Mouse (Mus musculus): ENCODE results near the gene Sik3.

Sik3 gene

DNA sequence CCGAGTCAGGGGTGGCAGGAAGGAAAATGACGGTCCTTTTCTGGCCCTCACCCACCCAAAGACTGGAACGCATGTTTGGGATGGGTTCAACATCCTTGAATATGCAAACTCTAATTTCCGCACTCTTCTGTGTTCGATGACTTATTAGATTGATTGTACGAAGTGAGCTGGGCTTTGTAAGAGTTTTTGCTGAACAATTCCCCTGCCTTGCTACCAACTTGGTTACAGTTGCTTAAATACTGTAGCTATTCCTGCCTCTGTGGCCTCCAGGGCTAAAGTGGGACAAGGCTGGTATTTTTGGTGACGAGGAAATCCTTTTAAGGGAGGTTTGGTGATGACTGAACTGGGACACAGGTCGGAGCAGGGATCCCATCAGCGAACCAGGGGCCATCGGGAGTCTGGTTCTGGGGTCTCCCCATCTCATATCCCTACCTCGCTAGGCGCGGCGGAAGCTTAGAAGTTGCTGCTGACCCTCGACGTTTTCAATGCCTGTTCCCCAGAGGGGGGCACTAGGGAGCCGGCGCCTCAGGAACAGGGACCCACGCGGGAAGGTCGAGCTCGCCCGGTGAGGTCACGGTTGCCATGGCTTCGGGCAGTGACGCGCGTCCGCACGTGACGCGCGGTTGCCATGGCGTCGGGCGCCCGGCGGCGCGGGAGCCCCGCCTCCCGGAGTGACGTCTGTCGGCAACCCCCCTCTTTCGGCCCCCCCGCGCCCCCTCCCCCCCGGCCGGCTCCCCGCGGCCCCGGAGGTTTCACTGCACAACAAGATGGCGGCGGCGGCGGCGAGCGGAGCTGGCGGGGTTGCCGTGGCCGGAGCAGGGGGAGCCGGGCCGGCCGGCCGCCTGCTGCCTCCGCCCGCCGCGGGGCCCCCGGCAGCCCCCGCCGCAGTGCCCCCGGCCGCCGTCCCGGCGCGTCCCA lies at the start of gene Sik3, which contains the start of gene Pafah1b2:
Gene Sik3 (plus strand): TSS at position 730 of the 918 bp plus-strand sequence.
Gene Pafah1b2 (minus strand): TSS at position 600 of the 918 bp plus-strand sequence.
- DNase-seq: peak; percentile 95 to 98

DNA sequence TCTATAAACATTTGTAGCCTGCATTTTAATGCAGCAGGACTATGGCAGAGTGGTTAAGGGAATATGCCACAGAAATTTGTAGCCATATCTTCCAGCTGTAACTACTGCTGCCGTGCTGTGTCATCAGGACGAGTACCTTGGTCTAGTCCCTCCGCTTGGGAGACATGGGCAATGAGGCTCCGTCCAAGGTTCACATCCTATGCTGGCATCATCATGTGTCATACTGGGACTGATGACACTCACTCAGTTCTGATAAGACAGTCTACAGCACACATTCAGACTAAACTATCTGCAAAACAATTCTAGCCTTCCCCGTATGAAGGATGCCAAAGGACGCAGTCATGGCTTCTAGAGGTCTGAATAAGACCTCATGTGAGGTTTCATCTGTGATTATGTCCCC lies 49.0 kb upstream of the Sik3 start:
- DNase-seq: no peak

DNA sequence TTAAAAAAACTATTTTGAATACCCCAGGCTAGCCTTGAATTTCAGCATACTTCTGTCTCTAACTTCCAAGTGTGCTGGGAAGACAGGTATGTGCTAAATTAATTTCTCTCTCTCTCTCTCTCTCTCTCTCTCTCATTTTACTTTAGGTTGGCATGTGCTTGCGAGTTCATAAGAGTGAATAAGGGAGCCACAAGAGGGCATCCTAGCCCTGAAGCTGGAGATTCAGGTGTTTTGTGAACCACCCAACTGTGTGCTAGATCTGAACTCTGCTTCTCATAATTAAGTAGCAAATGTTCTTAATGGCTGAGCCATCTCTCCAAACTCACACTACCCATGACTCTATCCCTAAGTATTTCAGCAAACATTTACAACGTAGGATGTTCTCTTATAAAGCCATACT lies 35.7 kb upstream of the Sik3 start:
- DNase-seq: no peak

DNA sequence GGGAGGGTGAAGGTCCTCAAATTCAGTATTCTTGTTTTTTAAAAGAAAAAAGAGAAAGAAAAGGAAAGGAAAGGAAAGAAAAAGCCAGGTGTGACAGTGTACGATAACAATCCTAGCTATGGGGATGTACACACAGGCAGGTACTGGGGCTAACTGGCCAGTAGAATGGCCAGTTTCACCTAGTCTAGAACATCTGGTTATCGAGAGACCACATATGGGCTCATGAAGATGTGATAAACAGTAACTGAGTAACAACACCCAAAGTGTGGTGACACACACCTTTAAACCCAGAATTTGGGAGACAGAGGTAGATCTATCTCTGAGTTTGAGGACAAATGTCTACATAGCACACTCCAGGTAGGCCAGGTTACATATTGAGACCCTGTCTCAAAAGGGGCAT lies 32.8 kb upstream of the Sik3 start:
- DNase-seq: no peak

DNA sequence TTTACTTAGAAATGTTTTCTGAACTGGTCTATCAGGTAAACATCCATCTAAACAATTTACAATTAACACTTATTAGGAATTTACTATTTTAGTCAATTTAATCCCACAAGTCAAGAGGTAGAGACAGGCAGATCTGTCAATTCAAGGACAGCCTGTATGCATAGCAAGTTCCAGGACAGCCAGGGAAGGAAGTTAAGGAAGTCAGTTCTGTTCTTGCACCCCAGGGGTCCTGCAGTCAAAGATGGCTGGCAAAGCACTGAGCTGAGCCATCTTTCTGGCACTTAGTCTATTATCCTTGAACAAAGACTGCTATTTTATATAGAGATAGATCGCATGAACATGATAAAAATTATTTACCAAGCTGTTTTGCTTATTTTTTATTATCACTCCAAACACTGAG lies 32.0 kb upstream of the Sik3 start:
- no peak for DNase-seq

DNA sequence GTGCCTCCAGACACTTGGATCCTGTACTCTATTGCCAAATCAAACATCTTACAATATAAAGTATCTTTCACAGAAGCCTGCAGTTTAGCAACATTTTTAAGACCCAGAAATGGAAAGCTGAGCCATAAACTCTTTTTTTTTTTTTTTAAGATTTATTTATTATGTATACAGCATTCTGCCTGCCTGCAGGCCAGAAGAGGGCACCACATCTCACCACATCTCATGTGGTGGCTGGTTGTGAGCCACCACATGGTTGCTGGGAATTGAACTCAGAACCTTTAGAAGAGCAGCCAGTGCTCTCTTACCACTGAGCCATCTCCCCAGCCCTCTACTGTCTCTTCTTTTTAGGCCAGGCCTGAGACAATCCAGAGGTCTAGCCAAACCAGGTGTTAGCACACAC lies 31.3 kb upstream of the Sik3 start:
- no peak for DNase-seq

DNA sequence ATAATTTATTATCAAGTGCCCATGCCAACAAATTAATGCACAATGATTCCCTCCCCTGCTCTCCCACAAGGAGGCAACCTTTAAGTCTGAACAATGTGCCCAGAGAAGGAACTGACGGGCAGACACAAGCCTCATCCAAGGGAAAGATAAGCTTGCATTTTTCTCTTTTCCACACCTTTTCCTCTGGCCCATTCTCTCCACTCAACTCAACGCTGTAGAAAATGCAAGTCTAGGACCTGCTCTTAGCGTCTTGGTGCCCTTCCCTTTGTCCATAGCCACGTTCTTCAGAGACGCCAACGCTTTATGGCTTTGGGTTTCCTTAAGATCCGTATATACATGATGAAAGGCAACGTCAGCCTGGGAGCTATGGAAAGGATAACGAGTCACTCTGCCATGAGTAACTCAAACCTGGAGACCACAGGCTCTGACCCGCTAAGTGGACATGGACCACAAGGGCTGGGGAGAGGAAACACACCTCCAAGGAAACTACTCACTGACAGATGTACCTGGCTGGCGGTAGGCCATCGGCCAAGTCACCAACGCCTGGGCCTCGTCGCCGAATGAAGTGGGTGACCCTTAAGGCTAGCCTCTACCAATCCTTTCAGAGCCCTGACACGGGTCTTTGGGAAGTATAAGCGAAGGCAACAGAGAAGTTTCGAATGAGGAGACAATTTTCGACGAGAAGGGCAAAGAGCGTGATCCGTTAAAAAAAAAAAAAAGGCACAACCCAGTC lies 28.8 kb upstream of the Sik3 start:
- peak; percentile 54 to 66 for DNase-seq

DNA sequence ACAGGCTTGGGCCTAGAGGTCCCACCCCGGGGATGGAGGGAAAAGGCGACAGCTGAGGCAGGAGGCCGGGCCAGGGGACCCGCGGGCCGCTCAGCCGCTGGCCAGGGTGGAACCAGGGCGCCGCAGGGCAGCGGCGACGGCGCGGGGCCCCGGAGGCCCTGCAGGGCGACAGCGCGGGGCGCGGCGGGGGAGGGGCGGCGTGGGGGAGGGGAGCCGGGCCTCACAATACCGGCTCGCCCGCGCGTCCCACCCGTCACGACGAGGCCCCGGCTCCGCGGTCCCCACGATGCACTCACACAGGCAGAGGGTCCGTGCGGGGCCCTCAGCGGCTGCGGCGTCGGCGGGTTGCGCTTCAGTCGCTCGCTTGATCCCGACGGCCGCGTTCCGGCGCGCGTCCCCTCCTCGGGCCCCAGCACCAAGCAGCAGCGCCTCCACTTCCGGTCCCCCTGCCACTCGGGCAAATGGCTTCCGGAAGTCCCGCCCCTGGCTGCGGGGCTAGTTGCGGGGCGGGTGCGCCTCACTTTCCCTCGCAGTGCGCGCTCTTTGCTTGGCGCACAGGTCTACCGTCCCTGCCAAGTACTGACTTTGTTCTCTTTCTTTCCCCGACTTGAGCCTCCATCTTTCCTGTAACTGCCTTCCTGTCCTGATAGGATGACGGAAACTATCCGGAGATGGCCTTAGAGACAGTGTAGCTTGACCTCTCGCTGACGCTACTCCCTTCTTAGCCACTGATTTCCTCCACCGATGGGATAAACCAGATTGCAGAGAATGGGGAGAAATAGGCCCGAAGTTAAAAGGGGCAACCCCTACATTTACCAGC lies 28.0 kb upstream of the Sik3 start:
- peak; percentile 95 to 97 for DNase-seq

DNA sequence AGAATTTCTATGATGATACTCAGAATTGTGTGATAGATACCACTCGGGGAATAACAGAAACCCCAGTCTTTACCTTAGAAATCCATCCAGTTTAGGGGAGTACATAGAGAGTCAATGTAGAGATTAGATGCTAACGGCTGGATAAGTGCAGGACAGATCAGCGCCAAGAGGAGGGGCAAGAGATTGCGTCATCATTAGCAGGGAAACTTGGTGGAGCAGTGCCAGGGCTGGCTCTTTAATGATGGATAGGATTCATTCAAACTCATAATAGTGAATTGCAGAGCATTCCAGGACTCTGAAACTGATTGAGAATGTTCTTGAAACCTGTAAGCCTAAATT lies 27.4 kb upstream of the Sik3 start:
- peak; percentile 61 to 81 for DNase-seq

DNA sequence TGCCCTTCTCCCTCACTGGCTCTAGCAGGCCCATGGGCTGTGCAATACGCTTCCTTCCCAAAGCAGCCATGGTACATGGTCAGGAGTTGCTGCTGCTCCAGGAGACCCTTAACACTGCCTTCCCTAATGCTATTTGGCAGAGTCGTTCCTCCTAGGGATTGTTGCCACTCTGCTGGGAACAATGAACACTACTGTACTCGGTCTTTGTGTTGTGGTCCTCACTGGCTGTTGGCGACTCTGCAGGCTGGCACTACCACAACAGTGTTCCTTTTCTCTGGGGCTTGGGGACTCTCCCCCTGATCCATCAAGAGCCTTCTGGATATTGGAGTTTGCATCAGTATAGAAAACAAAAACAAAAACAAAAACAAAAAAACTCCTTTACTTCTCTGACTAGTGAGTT lies 13.6 kb upstream of the Sik3 start:
- no peak for DNase-seq

DNA sequence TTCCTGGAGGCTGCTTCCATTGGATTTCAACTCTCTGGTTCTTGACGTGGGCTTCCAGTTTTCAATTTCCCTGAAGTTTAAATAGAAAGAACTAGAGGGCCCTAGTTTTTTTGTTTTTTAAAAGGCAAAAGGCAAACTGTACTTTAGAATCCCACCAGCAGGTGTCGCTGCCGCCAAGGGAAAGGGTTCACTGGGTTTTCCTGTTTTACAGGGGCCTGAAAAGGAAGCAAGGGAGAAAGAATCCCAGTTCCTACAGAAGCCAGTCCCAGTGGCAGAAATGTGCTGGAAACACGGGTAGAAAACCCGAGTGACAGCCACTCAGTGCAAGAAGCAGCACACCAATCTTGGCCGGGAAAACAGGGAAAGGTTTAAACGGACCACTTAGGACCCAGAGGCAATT lies 8.9 kb upstream of the Sik3 start:
- DNase-seq: peak; percentile 89 to 91

DNA sequence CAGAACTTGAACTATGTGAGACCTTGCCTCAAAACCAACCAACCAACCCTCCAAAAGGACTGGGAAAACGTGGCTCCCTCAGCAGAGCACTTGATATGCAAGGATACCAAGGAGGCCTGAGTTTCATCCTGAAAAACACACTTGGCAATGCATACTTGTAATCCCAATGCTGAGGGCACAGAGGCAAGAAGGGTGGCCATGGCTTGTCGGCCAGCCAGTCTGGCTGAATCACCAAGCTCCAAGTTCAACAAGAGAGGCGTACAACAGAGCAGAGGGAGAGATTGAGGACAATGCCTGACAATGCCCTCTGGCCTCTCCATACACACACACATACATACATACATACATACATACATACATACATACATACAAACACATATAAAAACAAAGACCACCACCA lies 8.1 kb upstream of the Sik3 start:
- no peak for DNase-seq

DNA sequence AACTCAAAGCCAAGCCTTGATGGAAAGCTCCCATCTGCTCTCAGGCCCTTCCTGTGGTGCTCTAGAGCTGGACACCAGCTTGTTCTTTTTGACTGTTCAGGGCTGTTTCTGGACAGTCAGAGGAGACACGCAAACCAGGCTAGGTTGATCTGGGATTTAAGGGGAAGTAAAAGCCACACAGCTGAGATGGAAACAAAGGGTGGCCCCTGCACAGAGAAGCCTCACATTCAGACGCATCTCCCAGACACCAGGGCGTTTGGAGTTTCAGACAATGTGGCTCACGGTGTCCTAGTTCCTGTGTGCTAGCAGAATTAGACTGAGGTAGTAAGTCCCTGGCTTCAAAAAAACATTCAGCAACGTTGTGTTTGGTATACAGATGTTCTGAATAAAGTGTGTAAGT lies 6.4 kb upstream of the Sik3 start:
- no peak for DNase-seq

DNA sequence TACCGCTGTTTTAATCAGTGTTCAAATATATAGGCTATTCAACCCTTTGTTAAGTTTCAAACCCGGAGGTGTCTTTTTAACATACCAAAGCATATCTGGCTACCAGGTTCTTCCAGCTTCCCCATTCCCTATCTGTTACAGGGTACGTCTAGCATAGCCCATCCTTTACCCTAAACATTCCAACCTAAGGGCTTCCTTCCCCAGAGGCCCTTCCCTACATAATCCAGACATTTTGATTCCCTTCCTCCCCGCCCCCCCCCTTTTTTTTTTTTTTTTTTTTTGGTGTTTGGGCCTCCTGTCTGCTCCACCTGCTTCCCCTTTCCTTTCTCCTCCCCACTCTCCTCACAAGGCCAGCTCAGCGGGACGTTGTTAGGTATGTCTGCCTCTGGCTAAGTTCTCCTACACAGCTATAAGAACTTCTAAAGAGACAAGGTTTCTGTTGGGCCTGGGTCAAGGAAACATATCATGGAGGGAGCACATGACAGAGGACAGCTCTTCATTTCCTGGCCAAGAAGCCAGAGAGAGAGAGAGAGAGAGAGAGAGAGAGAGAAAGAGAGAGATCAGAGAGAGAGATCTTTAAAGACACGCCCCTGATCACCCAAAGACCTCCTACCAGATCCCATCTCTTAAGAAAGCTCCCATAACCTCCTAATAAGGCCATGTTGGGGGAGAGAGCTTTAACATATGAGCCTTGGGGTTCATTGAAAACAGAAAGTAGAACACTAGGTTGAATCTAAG lies 3.5 kb upstream of the Sik3 start:
- DNase-seq: no peak

DNA sequence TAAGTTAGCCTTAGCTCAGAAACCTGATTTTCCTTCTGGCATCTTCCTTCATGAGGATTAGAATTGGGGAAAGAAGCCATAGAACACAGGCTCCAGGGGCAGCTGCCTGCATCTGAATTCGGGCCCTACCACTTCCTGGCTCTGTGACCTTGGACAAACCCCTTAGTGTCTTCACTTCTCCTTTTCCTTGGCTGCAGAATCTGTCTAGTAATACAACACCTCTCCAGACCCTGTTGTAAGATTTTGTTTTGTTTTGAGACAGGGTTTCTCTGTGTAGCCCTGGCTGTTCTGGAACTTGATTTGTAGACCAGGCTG lies 3.0 kb upstream of the Sik3 start:
- no peak for DNase-seq

DNA sequence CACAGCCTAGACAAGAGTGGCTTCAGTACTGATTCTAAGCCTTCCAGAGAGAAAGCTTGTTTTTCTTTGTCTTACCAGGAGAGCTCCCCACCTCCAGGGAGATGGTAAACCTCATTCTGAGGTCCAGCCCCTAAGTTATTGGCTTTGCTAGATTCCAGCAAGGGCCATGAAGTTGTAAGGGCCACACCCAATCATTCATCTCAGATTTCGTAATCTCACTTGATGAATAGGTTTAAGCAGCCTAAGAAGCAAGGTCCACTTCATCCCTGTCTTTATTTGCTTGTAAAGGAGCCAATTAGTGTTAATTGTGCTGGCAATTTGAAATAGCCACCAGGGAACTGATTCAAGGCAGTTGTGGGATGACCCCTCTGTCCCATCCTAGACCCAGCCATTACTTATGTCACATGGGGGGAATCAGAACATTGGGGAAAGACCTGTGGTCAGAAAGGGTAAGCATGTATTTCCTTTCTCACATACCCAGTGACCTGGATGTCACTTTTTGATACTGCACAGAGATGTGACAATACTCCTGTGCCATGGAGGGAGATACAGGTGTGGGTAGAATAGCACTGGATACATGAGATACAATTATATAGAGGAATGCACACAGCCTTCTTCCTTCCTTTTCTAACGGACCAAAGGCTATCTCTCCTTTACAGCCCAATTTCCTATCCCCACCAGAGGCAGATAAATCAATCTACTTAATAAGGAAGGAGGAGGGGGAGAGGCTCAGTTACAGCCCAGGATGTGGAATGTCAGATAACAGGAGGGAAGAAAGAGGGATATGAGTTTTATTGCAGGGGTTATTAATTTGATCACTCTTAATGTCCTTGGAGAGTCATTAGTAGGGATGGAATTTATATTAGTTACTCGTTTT lies 1.3 kb upstream of the Sik3 start:
- no peak for DNase-seq

DNA sequence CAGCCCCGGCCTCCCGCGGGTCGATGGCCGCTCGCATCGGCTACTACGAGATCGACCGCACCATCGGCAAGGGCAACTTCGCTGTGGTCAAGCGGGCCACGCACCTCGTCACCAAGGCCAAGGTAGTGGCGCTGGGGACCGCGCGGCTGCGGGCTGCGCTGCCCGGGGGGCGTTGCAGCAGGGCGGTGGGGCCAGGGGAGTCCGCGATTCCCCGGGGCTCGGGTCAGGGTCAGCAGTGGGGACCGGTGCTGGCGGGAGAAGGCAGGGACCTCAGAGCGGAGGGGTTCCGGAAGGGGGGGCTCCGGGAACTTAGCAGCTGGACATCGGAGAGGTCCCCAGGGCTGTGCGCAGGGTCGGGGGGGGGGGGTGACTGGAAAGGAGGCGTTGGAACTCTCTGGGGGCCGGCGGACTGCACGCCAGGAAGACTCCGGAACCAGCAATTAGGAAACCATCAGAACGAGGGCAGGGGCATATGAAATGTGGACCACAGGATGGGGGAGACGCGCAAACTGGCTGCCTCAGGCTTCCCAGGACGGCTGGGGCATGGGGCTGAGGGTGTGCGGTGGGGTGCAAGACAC lies 478 bp downstream of the Sik3 start:
- peak in 1 of 2 experiments; percentile 57 for DNase-seq

DNA sequence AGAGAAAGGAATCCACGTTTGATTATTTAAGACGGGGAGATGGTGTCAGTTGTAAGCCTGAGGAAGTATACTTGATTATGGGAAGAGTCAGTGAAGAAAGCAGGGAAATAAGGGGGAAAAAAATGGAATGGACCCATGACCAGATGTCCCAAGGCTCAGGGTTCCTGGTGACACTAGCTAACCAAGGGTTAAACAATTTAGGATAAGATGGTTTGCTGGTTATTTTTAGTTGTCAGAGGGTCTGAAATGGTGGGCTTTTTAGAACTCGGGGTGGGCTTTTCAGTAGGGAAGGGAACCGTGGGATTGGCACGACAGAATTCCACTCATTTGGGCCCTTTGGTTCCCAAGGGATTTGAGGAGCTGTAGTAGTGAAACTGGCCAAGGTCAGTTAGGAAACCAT lies 996 bp downstream of the Sik3 start:
- DNase-seq: peak; percentile 18 to 29

DNA sequence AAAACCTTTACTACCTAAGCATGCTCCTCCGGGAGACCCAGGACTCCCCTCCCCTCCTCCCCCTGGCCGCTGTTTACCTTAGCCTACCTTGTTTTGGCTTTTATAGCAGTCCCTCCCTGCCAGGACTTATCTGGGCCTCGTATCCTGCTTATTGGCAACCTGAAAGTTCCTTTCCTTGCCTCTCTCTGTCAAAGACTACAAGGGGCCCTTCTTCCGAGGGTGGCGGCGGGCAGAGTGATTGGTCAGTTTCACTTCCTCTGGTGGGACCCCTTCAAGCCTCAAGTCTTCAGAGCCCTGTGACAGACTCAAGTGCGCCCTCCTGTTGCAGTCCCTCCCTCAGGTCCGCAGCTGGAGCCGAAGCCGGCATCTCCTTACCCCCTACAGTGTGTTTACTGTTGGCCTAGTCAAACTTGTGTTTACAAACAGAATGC lies 1.6 kb downstream of the Sik3 start:
- DNase-seq: peak; percentile 51 to 60

DNA sequence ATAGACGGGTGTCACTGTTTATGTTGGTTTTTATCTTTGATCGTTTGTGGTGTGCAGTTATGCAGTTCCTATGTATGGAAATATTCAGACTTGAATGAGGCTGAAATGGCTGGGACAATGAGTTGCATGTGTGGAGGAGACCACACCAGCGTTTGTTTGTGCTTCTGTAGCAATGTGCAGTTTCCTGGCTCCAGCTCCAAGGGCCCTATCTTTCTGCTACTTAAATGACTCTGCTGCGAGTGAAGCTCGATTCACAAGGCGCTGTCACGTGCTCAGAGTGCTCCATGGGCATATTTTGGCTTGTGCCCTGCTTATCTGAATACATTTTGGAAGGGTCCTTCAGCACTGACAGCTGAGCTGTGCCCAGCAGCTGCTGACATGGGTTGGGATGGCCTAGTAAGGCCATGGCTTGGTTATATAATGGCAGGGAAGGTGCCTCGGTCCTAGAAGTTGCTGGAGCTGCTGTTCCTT lies 2.5 kb downstream of the Sik3 start:
- DNase-seq: peak; percentile 58 to 72

DNA sequence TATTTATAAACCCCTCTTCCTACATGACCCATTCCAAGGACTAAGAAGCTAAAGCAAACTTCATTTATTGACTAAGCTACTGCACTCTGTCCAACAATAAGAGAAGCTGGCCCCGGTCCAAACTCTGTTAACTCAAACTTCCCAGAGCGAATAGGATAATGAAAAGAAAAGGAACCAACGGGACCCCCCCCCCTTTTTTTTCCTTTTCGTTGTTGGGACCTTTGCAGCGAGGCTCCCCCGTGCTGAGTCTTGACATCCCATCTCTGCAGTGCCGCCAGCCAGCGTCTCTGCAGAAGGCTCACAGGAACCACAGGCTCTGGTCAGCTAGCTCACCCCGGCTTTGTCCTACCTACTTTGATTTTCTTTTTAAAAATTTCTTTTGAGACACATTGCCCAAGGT lies 3.2 kb downstream of the Sik3 start:
- DNase-seq: peak; percentile 45 to 67

Data from cerebellum, postnatal 25 days (tissue).